Mouse (Mus musculus): Measurements from ENCODE around the gene Pkd1.

Pkd1 gene

GRCm38 (mm10) chr17:24645916-24646315 is 96.3 kb downstream of the Pkd1 start:
- DNase-seq = no peak
